Mouse (Mus musculus) 3T3-L1 (cell line): ENCODE data around the gene Lcat.

Source experiments
- DNase-seq: peaks from one replicate; pipeline ENCODE4 v3.0.0-alpha.2; 2015; ENCODE audit warnings: low read depth, low spot score

Lcat gene

DNA sequence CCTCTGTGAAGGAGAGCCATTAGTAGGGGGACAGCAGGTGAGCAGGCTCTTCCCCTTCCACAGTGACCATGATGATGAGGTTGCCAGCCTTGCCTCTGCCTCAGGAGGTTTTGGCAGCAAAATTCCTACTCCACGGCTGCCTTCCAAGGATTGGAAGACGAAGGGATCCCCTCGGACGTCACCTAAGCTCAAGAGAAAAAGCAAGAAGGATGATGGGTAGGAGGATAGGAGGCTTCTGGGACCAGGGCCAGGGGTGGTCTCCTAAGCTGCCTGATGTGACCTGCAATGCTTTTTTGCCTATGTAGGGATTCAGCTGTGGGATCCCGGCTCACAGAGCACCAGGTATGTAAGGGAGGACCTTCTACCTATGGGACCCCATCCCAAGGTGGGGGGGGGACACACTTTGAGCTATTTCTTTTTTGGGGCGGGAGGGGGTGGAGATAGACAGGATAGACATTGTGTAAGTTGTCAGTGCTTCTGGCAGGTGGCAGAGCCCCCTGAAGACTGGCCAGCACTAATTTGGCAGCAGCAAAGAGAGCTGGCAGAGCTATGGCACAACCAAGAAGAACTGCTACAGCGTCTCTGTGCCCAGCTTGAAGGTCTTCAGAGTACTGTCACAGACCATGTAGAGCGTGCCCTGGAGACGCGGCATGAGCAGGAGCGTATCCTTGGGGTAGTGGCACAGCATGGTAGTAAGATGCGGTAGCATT is 53.3 kb downstream of the Lcat start:
- no peak for DNase-seq
